Mouse (Mus musculus) heart, embryonic 13.5 days (tissue): ENCODE measurements around the gene Stim1. TPM values are rescaled to one million over a fixed set of nuclear protein-coding genes. Genes with fewer than 3 reads are reported as not detected.
"Not testable (repeated sequence)": the region's sequence is repeated elsewhere in the genome, so short reads cannot be mapped to it uniquely, and the experiment has no call there.

Experiments
- ATAC-seq: fragments of 200-750 bp; cut with Nextera tagmentation; 2 replicates; pipeline ENCODE4 v1.8.0; 2017; ENCODE audit warnings: moderate TSS enrichment; ENCODE audit not compliant: insufficient number of reproducible peaks, low FRiP score, low TSS enrichment; ENCODE audit errors: extremely low read depth
- H3K27ac ChIP-seq: fragments of 300-500 bp; sonication (generic); replicated peaks from 2 replicates; pipeline ENCODE4 v1.5.1; 2015; ENCODE audit warnings: moderate library complexity, mild to moderate bottlenecking, inconsistent platforms
- H3K27me3 ChIP-seq: fragments of 300-500 bp; sonication (generic); replicated peaks from 2 replicates; pipeline ENCODE4 v1.6.1; 2015; ENCODE audit warnings: mild to moderate bottlenecking, inconsistent platforms
- H3K36me3 ChIP-seq: fragments of 300-500 bp; sonication (generic); 2 replicates; pipeline ENCODE4 v1.6.1; 2015; ENCODE audit warnings: mild to moderate bottlenecking, inconsistent platforms
- H3K4me1 ChIP-seq: fragments of 300-500 bp; sonication (generic); 2 replicates; pipeline ENCODE4 v1.6.1; 2015; ENCODE audit warnings: inconsistent platforms
- H3K4me2 ChIP-seq: fragments of 300-500 bp; sonication (generic); 2 replicates; pipeline ENCODE4 v1.6.1; 2015; ENCODE audit warnings: inconsistent platforms, mild to moderate bottlenecking, moderate library complexity
- H3K4me3 ChIP-seq: fragments of 300-500 bp; sonication (generic); 2 replicates; pipeline ENCODE4 v1.5.1; 2015; ENCODE audit warnings: moderate library complexity, mild to moderate bottlenecking, inconsistent platforms
- H3K9ac ChIP-seq: fragments of 300-500 bp; sonication (generic); 2 replicates; pipeline ENCODE4 v1.6.1; 2015; ENCODE audit warnings: inconsistent platforms, mild to moderate bottlenecking, moderate library complexity
- H3K9me3 ChIP-seq: fragments of 300-500 bp; sonication (generic); 2 replicates; pipeline ENCODE4 v1.6.1; 2016; ENCODE audit warnings: inconsistent platforms
- WGBS: fragments of 180-500 bp; shearing (Covaris S2); methylation state at CpG from one replicate; pipeline ENCODE4 v1.1.7; 2015; ENCODE audit warnings: mixed read lengths; 5-methylcytosine and 5-hydroxymethylcytosine counted together
- polyA plus RNA-seq: library from polyadenylated mRNA; unstranded; fragments of >200 nt; fragmentation: Nextera tagmentation; extraction: Ambion mirVana; gene quantifications from 2 replicates; pipeline ENCODE4 v1.2.1, GENCODE M21; 2015

Stim1 gene
- polyA plus RNA-seq, 1 experiment from 2014 or later: 13.0 TPM

GRCm38 (mm10) chr7:102249896-102250630 is 17.5 kb upstream of the Stim1 start:
- Histone ChIP-seq H3K27ac (peak overlapping the region; percentile 96), H3K4me1 (peaks cover 50% of the 10 kb centered on the region), H3K9ac (peak overlapping the region; percentile 95), H3K9me3 (no peaks in the 10 kb centered on the region), H3K4me2 (peak overlapping the region; percentile 78), H3K36me3 (no peaks in the 10 kb centered on the region), H3K27me3 (no peaks in the 10 kb centered on the region), H3K4me3 (peak overlapping the region; percentile 91)
- peak; percentile 75 for ATAC-seq
- under 1% methylated on average over 36 of the region's 49 CpGs for WGBS

- Histone ChIP-seq H3K4me2 (peak overlapping the region; percentile 78), H3K9me3 (no peaks in the 10 kb centered on the region), H3K36me3 (no peaks in the 10 kb centered on the region), H3K4me3 (peak overlapping the region; percentile 91), H3K27ac (peak overlapping the region; percentile 96), H3K27me3 (no peaks in the 10 kb centered on the region), H3K9ac (peak overlapping the region; percentile 95), H3K4me1 (peaks cover 43% of the 10 kb centered on the region)
- 1% methylated on average over 33 of the region's 33 CpGs for WGBS
- peak; percentile 79 for ATAC-seq
These were observed 16.9 kb upstream of the Stim1 start for GRCm38 (mm10) chr7:102250631-102251214.

- no peak overlapping the region for H3K4me3 ChIP-seq
- H3K4me2 ChIP-seq: no peak overlapping the region
- H3K27ac ChIP-seq: no peak overlapping the region
- H3K27me3 ChIP-seq: no peaks in the 10 kb centered on the region
- ATAC-seq: no peak
- peaks cover 14% of the 10 kb centered on the region for H3K4me1 ChIP-seq
- no peaks in the 10 kb centered on the region for H3K36me3 ChIP-seq
- no peak overlapping the region for H3K9ac ChIP-seq
- WGBS: 86% methylated on average over 1 of the region's 1 CpGs
- no peaks in the 10 kb centered on the region for H3K9me3 ChIP-seq
These were observed 14.0 kb upstream of the Stim1 start for GRCm38 (mm10) chr7:102253631-102254030.

GRCm38 (mm10) chr7:102255954-102256353 is 11.7 kb upstream of the Stim1 start, which contains the start of gene Rhog:
Gene Rhog, minus strand, starts transcription at chr7:102256054.
- H3K4me2 ChIP-seq: no peak within 1 kb of the TSS
- no peaks in the 10 kb centered on the region for H3K27me3 ChIP-seq
- 77% methylated on average over 3 of the region's 3 CpGs for WGBS
- H3K4me3 ChIP-seq: no peak within 1 kb of the TSS
- H3K9me3 ChIP-seq: no peaks in the 10 kb centered on the region
- H3K27ac ChIP-seq: no peak within 1 kb of the TSS
- ATAC-seq: no peak
- no peak within 1 kb of the TSS for H3K9ac ChIP-seq
- no peaks in the 10 kb centered on the region for H3K36me3 ChIP-seq
- peaks cover 6% of the 10 kb centered on the region for H3K4me1 ChIP-seq

DNA sequence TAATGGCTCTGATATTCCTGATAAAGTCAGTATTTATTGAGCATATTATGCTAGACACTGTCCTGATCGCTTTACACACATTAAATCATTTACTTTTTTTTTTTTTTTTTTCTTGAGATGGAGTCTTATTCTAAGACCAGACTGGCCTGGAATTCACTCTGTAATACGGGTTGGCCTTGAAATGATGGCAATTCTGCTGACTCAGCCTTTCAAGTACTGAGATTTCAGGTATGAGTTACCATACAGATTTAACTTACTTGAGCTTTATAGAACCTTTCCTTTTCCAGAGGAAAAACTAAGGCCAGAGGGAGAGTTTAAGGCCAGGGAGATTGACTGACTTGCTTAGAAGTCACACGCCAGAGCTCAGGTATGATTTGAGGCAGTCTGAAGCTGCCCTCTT is 11.0 kb upstream of the Stim1 start:
- Histone ChIP-seq H3K4me1 (no peaks in the 10 kb centered on the region), H3K36me3 (no peaks in the 10 kb centered on the region), H3K27me3 (no peaks in the 10 kb centered on the region), H3K9ac (no peak overlapping the region), H3K4me3 (no peak overlapping the region), H3K27ac (no peak overlapping the region), H3K9me3 (no peaks in the 10 kb centered on the region), H3K4me2 (no peak overlapping the region)
- no peak for ATAC-seq
- 63% methylated on average over 3 of the region's 3 CpGs for WGBS

DNA sequence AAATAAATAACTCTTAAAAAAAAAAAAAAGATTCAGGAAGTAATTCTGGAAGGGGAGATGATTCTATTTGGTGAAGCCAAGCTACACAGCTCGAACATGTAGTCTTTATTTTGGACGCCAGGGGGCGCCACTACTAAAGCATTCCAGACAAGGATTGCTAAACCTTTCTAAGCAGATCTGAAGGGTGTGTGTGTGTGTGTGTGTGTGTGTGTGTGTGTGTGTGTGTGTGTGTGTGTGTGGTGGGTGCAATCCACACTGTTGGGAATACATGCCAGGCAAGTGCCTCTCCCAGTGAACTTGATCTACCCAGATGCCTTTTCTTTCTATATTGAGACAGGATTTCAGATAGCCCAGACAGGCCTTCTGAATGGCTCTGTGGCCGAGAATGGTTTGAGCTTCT is 9.4 kb upstream of the Stim1 start:
- WGBS: 19% methylated on average over 4 of the region's 4 CpGs
- Histone ChIP-seq H3K4me2 (no peak overlapping the region), H3K4me1 (no peaks in the 10 kb centered on the region), H3K27ac (no peak overlapping the region), H3K9me3 (no peaks in the 10 kb centered on the region), H3K36me3 (no peaks in the 10 kb centered on the region), H3K9ac (no peak overlapping the region), H3K4me3 (no peak overlapping the region), H3K27me3 (no peaks in the 10 kb centered on the region)
- no peak for ATAC-seq

DNA sequence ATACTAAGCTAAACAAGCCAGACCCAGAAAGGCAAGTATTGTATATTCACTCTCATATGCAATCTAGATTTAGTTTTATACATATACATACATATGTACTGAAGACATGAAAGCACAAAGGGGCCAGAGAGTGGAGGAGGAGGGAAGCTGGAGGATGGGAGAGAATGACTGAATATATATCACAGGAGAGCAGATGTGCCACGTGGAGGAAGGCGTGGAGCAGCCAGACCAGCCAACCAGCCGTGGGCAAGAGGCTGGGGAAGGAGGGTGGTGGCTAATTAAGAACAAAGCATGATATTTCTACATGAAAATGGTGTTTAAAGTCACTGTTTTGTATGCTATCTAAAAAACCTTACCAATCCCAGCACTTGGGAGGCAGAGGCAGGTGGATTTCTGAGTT is 8.9 kb upstream of the Stim1 start:
- Histone ChIP-seq H3K27me3 (no peaks in the 10 kb centered on the region), H3K36me3 (no peaks in the 10 kb centered on the region), H3K9ac (no peak overlapping the region), H3K27ac (no peak overlapping the region), H3K9me3 (no peaks in the 10 kb centered on the region), H3K4me1 (no peaks in the 10 kb centered on the region), H3K4me2 (no peak overlapping the region), H3K4me3 (no peak overlapping the region)
- WGBS: 77% methylated on average over 3 of the region's 3 CpGs
- no peak for ATAC-seq

GRCm38 (mm10) chr7:102259716-102260479 is 7.7 kb upstream of the Stim1 start:
- H3K9ac ChIP-seq: no peak overlapping the region
- H3K4me3 ChIP-seq: no peak overlapping the region
- H3K36me3 ChIP-seq: no peaks in the 10 kb centered on the region
- H3K4me1 ChIP-seq: no peaks in the 10 kb centered on the region
- no peaks in the 10 kb centered on the region for H3K9me3 ChIP-seq
- no peak overlapping the region for H3K27ac ChIP-seq
- WGBS: 70% methylated on average over 10 of the region's 10 CpGs
- ATAC-seq: no peak
- peaks cover under 1% of the 10 kb centered on the region for H3K27me3 ChIP-seq
- no peak overlapping the region for H3K4me2 ChIP-seq

GRCm38 (mm10) chr7:102260518-102260917 is 7.1 kb upstream of the Stim1 start:
- no peak overlapping the region for H3K4me2 ChIP-seq
- H3K27me3 ChIP-seq: peaks cover 7% of the 10 kb centered on the region
- no peaks in the 10 kb centered on the region for H3K4me1 ChIP-seq
- 73% methylated on average over 1 of the region's 1 CpGs for WGBS
- no peak for ATAC-seq
- no peak overlapping the region for H3K27ac ChIP-seq
- no peak overlapping the region for H3K9ac ChIP-seq
- H3K9me3 ChIP-seq: no peaks in the 10 kb centered on the region
- no peak overlapping the region for H3K4me3 ChIP-seq
- H3K36me3 ChIP-seq: no peaks in the 10 kb centered on the region

GRCm38 (mm10) chr7:102263020-102263419 is 4.6 kb upstream of the Stim1 start:
- Histone ChIP-seq H3K9me3 (no peaks in the 10 kb centered on the region), H3K4me2 (no peak overlapping the region), H3K4me1 (peaks cover 5% of the 10 kb centered on the region; the same call in 1 of the 2 replicates), H3K27ac (no peak overlapping the region), H3K36me3 (no peaks in the 10 kb centered on the region), H3K27me3 (peaks cover 12% of the 10 kb centered on the region), H3K4me3 (no peak overlapping the region), H3K9ac (no peak overlapping the region)
- no peak for ATAC-seq
- 88% methylated on average over 2 of the region's 2 CpGs for WGBS

DNA sequence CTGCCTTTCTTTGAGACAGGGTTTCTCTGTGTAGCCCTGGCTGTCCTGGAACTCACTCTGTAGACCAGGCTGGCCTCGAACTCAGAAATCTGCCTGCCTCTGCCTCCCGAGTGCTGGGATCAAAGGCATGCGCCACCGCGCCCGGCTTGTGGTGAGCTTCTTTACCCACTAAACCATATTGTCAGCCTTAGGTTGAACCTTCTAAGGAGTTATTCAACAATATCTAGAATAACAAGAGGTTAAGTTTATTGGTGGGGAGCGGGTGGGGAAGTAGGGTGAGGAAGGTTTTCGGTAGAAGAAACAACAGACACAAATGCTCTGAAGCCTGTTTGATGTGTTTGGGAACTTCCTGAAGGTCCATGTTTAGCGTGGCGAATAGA is 1.6 kb upstream of the Stim1 start:
- not testable (repeated sequence) for H3K4me2 ChIP-seq, H3K9ac ChIP-seq, H3K36me3 ChIP-seq, H3K9me3 ChIP-seq, H3K27ac ChIP-seq, H3K4me3 ChIP-seq, ATAC-seq
- 88% methylated on average over 10 of the region's 10 CpGs for WGBS
- Histone ChIP-seq H3K4me1 (peaks cover 18% of the 10 kb centered on the region), H3K27me3 (peaks cover 28% of the 10 kb centered on the region)
